Comparison of ENCODE assay signal across 8 mouse cellular contexts in genomic region chr10:91187349-91187748, GRCm38 (mm10). TPM values are rescaled to one million over a fixed set of nuclear protein-coding genes. Genes with fewer than 3 reads are reported as not detected.
DNase-seq lines count a peak whose midpoint lies in the region.

No protein-coding gene starts in this region.

- no peaks in the 10 kb centered on the region for H3K9me3 ChIP-seq in hindbrain, embryonic 10.5 days

- peak; percentile 23 to 57 for DNase-seq in adrenal gland, adult (ENCODE audit: inconsistent age in 2 of 2, low spot score in 1 of 2)
- no peak for DNase-seq in adrenal gland, adult 8-10 months
- peak; percentile 16 for DNase-seq in ovary, postnatal 36 days (ENCODE audit: low spot score)
- DNase-seq in ovary, adult 18-20 months (ENCODE audit: low spot score) = no peak
- DNase-seq in hindbrain, embryonic 10.5 days (ENCODE audit: low spot score) = peak; percentile 56
- DNase-seq in frontal cortex, postnatal 10 days (ENCODE audit: low spot score in 2 of 2) = no peak
- no peak for DNase-seq in right cerebral cortex, postnatal 36 days (ENCODE audit: low spot score in 2 of 2)

- no peaks in the 10 kb centered on the region for H3K36me3 ChIP-seq in hindbrain, embryonic 10.5 days
- no peaks in the 10 kb centered on the region for H3K36me3 ChIP-seq in macrophage (ENCODE audit: inconsistent target)

- WGBS in hindbrain, embryonic 10.5 days = 19% methylated on average over 10 of the region's 10 CpGs
- WGBS in macrophage (ENCODE audit: missing documents) = 35% methylated on average over 10 of the region's 10 CpGs

- H3K27me3 ChIP-seq in hindbrain, embryonic 10.5 days (ENCODE audit: insufficient read depth, poor library complexity, severe bottlenecking) = no peaks in the 10 kb centered on the region

- no peaks in the 10 kb centered on the region for H3K79me2 ChIP-seq in macrophage (ENCODE audit: inconsistent target)

- H3K4me3 ChIP-seq in hindbrain, embryonic 10.5 days = peak overlapping the region; percentile 48
- H3K4me3 ChIP-seq in macrophage (ENCODE audit: inconsistent target) = peak overlapping the region; percentile 55

- H3K4me1 ChIP-seq in hindbrain, embryonic 10.5 days (replicated peaks) = peaks cover 23% of the 10 kb centered on the region

- peak overlapping the region; percentile 97 for H3K27ac ChIP-seq in hindbrain, embryonic 10.5 days
- peak overlapping the region; percentile 55 for H3K27ac ChIP-seq in macrophage

RNA-seq across cellular contexts. Expression of gene Tmpo, which starts 6.2 kb away (rescaled TPM):
- 100 to 1,000 TPM in 2 of 4 experiments, 10 to 100 TPM in 2; 81.5 to 150 (median 108) TPM for total RNA-seq in adrenal gland, adult 8-10 months (2022)
- polyA plus RNA-seq in hindbrain, embryonic 10.5 days (2016; fragmentation: Nextera tagmentation; extraction: Ambion mirVana) = 234 and 258 TPM in 2 replicates
- total RNA-seq in macrophage (2018; cell fraction: chromatin; rRNA removed) = 100 to 1,000 TPM in 18 of 26 experiments, 10 to 100 TPM in 8; 67.3 to 260 (median 119) TPM
- 10 to 100 TPM; 22.0 to 43.2 (median 33.7) TPM for total RNA-seq in macrophage (2018; cell fraction: cytosol; rRNA removed)
- 100 to 1,000 TPM in 8 of 26 experiments, 10 to 100 TPM in 18; 44.5 to 242 (median 80.1) TPM for total RNA-seq in macrophage (2018; cell fraction: nucleus; rRNA removed)
- 30.4 to 57.8 TPM (median 34.2 TPM) in 3 replicates for polyA plus RNA-seq in macrophage (2018)

Comparison
In these comparisons a context has a peak if more than half of its experiments do, and no peak if none do; other contexts are left out.
1. DNase-seq: peak in adrenal gland, adult (2 of 2), ovary, postnatal 36 days (single experiment) and hindbrain, embryonic 10.5 days (single experiment); none in adrenal gland, adult 8-10 months (single experiment), ovary, adult 18-20 months (single experiment), frontal cortex, postnatal 10 days (0 of 2) and right cerebral cortex, postnatal 36 days (0 of 2).